Mouse (Mus musculus) cerebellum, postnatal 25 days (tissue): ENCODE data around the gene Efnb2.

Source experiments
- DNase-seq, 2 experiments: peaks; one replicate each; pipeline ENCODE4 v3.0.0; 2021; ENCODE audit warnings: mixed read lengths in 2 of 2

Efnb2 gene

DNA sequence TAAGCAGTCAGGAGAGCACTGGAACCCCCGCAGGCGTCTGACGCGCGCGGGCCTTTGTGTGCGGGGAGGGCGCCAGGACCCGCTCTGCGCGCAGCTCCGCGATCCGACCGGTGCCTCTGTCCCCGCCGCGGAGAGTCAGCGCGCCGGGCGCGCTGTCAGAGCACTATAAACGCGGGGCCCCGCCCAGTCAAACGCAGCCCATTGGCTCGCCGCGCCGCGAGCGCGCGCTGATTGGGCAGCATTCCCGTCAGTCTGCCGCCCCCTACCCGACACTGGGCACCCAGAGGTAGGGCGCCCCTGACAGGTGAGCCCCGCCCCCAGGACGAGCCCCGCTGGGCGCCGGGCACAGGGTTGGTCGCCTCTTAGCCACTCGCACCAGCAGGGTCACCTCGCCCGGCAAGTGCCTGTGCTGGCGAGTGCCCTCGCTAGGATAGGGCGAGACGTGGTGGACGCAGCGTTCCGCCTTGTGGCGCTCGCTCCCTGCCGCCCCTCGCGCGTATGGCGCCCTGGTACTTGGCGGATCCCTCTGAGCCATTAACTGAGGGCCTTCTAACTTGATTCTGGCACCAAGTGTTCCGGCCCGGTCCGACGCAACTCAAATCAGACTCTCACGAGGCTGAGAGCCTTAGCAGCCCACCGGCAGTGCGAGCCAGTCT lies at the start of gene Efnb2:
Efnb2 (minus strand) TSS at position 140 of the 656 bp plus-strand sequence.
- DNase-seq, result peak; percentile 94

DNA sequence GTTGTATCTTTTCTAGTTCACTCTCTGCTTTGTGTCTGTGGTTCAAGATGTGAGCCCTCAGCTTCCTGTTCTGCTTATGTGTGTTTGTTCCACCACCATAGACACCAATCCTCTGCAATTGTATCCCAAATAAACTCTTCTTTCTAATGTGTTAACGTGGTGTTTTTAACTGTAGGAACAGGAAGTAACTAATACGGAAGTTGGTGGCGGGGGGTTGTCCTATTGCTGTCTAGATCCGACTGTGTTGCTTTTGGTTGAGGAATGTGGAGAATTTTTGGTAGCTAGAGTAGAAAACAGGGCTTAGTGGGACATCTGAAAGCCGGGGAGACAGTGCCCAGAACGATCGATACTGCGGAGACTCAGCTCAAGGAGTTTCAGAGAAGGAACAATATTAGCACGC lies 43.8 kb upstream of the Efnb2 start:
- DNase-seq, result no peak

DNA sequence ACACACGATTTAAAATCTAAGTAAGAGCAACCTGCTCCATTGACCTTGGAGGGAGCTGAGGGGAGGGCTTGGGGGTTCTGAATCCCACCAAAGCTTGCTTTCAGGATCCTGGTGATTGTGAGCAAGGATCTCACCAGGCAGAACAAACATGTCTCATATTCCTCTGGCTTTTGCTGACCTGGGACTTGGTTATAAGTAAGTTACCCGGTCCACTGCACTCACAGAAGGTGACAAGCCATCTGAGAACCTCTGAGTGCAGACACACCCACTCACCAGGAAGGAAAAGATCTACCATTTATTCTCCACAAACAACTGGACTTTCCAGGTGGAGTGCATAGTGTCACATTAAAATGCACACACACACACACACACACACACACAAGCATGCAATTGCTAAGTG lies 42.6 kb upstream of the Efnb2 start:
- no peak for DNase-seq

DNA sequence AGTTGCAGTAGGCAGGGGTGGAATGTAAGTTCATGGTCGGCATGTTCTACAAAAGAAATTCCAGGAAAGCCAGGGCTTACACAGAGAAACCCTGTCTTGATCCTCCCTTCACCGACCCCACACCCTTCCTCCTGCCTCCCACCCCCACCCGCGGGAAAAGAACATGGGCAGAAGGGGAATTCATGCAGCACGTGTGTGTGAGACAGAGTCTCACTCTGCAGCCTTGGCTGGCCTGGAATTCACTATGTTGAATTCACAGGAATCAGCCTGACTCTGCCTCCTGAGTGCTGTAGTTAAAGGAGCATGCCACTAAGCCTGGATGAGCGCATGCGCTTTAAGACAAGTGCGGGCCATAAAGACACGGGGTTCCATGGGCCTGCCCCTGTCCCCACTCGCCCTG lies 39.8 kb upstream of the Efnb2 start:
- no peak for DNase-seq

DNA sequence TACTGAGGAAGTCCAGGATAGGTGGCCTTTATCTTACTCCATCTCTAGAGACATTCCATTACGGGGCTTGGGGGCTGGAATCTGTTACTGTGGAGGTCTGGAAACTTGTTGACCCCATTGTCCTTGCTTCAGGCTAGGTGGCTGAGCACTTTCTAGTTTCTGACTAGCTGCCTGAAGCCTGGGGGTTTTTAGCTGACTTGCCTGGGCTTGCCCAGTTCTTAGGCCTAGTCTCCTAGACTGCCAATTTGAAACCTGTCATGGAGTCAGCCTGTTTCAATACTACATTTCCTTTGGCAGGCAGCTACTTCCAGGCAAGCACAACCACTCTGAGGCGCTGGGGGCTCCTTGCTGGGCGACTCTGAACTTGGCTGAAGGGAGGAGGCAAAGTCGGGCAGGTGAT lies 39.2 kb upstream of the Efnb2 start:
- DNase-seq, result no peak

DNA sequence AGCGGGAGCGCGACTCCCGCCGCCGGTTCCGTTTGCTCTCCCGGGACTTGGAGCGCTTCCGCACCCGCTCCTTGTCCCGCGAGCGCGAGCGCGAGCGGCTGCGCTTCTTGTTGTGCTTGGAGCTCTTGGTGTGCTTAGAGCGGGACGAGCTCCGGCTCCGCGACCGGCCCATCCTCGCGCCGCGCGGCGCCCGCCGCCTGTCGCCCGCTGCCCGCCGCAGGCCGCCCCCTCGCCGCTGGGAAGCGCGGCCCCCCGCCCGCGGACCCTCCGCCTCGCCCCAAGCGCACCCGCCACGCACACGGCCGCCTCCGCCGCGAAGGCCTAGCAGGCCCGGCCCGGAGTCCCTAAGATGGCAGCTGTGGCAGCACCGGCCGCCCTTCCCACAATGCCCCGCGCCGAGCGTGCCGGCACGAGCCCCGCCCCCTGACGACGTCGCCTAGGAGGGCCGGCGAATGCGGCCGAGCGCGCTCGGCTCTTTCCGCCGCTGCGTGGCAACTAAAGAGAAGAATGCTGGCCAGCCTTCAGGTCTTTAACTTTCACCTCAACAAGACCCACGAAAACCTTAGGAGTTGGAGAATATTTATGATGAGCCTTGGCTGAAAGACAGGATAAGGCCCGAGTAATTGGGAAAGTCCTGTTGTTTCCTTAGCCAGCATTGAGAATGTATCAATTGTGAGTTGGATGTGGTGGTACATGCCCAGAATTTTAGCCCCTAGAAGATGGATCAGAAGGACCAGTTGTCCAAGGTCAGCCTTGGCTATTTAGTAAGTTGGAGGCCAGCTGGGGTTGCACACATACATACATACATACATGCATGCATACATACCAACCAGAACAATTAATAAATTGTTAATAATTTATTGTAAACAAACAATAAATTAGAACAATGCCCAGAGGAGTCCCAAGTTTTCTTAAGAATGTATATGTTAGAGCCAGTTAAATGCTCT lies 29.4 kb upstream of the Efnb2 start, which contains the start of gene Arglu1:
Arglu1 (minus strand) TSS at position 376 of the 947 bp plus-strand sequence.
- peak; percentile 98 to 100 for DNase-seq

DNA sequence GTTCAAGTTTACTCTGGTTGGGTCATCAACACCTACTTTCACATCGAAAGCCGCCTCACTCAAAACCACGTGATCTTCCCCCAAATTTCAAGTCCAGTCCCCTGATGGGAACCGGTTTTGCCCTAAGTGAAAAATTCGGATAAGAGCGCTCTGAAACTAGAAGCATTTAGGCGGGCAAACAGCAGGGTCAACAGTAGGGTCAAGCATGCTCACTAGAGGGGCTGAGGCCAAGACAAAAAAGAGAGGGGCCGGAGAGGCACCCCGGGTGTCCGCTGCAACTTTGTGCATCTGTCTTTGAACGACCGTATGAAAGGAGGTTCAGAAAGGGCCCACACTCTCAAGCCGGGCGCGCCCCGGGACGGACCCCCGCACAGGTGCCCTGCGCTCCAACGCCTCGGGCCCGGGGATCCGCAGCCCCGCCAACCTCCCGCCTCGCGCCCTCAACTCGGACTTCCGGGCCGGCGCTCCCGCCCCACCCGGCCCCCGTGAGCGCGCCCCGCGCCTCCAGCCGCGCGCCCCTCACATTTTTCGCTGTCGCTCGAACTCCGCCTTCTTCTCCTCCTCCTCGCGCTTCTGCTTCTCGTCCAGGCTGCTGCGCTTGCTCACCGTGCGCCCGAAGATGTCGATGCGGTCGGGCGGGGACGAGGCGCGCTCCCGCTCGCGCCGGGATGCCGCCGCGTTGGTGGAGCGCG lies 28.6 kb upstream of the Efnb2 start:
- DNase-seq, result peak in 1 of 2 experiments; percentile 76

DNA sequence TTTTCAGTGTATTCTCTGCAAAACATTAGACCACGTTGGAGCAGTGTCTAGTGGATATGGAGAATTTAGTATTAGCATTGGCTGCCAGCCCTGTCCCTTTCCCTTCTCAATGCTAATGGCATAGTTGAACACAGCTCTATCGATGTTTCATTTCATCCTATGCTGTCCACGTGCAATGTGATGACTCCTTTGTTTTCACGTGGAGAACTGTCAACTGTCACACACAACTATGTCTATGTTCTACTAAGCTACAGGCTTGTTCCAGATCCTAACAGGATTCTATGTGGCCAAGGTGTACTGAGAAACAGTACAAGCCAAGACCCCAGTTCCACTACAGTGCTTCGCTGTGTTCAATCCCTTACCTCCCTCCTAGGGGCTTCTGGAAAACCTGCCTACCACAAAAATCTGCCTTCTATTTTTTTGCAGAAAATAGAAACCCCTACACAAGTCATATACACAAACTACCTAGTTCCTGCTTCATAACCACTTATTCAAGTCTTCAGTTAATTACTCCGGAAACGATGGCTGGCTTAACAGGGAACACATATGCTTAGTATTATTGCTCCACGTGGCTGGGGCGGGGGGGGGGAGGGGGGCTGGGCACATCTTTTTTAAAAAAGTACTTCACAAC lies 27.9 kb upstream of the Efnb2 start:
- DNase-seq, result no peak

DNA sequence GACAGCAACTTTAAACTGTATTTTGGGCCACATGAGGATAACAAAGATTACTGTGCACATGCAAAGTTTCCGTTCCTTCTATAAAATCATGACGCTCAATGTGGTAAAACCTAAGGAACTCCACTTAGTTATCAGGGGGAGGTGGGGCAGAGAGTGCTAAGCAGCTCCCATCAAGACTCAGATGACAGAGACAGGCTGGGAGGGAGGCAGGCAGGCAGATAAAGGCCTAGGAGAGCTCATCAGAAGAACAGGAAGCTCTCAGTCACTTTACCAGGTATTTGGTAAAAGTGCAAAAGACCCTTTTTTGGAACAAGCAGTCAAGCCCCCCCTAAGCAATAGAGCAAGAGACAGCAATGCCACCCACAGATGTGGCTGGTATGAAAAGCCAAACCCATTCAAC lies 24.5 kb upstream of the Efnb2 start:
- no peak for DNase-seq

DNA sequence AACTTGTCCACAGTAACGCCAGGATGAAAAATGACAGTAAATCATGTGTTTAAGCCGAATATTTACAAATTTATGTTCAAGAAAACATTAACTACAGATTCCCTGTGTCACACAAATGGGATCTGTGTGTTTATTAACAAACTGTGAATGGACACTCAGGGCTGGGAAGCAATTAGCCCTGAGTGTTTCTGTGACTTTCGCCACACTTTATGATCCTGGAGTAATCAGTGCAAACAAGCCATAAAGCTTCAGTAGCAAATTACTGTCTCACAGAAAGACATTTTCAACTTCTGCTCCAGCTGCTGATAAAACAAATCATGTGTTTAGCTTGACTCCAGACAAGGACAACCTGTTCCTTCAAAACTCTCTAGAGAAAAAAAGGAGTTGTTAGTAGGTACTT lies 21.7 kb upstream of the Efnb2 start:
- no peak for DNase-seq

DNA sequence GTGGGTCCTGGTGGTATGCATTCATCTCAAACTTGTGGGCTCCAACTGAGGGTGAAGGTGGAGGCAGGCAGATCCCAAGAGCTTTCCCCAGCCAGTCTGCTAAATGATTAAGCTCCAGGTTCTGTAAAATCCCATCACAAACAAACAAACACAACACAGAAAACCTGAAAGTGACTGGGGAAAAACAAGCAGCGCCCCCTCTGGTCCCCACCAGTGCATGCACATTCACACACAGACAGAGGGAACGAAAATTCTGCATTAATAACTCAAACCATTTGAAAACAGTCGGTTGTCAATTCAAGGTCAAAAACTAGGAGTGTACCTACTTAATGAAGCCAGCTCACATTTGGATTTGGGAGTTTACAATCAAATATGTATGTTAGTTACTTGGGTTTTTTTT lies 17.2 kb upstream of the Efnb2 start:
- no peak for DNase-seq

DNA sequence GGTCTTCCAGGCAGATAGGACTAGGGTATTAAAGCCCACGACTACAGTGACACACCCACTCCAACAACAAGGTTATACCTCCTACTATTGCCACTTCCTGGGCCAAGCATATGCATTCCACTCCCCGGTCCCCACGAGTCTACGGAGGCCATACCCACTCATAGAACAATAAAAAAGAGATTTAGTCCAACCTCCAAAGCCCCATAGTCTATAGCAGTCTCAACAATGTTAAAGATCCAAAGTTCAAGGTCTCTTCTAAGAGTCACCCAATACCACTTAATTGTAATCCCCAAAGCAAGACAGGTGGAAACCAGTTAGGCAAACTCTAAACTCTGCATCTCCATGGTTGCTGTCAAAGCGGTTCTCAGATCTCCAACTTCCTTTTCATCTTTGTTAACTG lies 13.8 kb upstream of the Efnb2 start:
- DNase-seq, result no peak

DNA sequence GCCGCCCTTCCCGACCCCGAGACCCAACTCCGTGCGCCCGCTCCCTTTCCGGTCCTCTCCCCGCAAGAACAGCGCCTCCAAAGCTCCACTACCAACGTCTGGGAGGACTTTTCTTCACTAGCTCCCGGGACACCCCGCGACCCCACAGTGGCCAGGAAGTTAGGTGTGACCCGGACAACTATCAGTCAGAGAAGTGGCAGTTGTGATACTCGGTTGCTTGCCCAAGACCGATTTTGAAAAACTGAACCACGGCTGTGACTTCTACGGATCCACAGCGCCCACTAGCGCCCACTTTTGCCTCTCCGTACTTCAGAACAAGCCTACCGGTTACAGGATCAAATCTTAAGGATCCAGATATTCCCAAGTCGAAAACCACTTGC lies 707 bp upstream of the Efnb2 start:
- peak; percentile 93 to 95 for DNase-seq

DNA sequence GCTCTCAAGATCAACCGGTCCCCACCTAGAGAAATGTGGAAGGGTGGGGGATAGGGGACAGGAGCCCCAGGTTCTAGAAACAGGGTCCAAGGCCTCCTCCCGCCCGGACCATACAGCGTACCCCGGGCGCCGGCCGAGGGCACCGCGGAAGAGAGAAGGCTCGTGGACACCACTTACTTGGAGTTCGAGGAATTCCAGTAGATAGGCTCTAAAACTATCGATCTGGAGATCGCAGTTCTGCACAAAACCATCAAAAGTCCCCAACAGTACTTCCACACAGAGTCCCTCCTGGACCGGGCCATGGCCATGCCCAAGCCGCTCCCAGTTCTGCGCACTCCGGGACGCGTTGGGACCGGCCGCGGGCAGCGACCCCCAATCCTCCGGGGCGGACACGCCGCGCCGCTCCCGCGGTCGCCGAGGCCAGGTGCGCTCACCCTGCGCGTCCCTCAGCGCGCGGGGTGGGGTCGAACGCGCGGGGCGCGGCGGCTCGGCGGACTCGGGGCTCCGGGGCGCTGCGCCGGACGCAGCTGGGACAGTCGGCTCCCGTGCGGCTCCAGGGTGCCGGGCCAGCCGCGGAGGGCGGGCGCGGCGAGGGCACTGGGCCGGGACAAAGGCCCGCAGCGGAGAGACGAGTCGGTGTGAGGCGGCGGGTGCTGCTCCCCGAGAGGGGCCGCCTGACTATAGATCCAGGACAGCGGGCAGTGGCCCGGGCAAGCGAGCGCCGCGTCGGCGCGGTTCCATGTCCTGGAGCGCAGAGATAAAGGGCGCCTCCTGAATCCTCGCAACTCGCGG lies 539 bp downstream of the Efnb2 start:
- DNase-seq, result no peak

DNA sequence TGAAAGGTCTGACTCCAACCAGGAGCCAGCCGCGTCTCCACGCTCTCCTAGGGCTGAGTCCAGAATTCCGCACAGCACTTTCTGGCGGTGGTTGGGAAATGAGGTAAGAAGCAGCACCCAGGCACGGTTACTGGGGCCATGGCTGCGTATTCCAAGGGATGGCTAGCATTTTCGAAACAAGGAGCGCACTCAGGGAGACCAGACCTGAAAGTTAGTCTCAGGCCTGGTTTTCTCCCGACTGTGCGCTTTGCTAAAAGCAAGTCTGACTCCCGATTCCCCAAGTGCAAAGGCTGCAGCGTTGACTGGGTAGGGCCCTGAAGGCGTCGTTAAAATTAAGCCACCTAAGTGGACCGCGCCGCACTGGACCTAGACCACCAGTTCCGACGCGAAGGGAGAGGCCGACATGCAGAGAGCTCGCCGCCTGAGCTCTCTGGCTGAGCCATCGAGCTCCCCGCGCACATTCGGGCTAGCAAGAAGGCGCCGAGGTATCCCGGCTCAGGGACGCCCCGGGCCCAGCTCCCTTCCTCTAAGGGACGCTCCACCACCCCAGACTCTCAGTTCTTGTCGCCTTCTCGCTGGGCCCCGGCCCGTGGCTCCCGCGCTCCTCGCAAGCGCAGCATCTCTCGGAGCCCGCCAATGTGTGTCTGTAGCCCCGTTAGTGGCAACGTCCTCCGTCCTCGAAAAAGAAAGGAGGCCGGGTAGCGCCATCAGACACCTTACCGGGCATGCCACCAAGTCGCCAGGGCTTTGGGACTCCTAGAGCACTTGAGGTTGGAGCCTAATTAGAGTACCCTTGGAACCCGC lies 1.3 kb downstream of the Efnb2 start:
- DNase-seq, result peak; percentile 51

DNA sequence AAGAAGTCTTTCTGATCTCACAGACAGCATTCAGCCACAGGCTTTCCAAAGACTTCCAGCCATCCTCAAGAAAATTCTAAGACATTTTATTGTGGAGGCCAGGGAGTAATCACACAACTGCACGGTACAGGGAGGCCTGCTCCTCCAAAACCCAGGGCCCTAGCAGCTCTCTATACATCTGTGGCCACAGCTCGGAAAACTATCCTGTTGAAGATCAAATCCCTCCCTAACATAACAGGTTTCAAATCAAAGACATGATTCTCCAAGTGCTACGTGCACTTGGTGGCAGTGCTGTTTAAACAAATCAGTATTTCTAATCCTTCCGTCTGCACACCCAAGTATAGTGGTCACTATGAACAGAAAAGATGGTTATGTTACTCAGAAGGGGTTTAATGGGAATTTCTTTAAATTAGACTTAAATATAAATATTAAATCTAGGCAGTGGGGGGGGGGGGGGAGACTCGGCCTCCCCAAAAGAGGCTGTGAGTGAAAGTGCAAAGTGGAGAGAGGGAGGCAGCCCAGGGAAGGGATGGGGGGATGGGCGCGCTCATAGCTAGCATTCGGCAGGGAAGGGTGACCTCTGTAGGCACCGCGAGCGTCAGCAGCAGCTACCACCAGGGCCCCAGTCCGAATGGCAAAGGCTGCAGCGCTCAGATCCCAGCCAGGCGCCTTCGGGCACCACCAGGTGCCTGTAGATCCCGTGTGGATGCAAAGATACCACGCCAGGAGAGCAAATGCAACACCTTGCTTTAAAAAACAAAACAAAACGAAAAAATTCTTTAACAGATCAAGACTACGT lies 2.4 kb downstream of the Efnb2 start:
- DNase-seq, result peak; percentile 84 to 90

DNA sequence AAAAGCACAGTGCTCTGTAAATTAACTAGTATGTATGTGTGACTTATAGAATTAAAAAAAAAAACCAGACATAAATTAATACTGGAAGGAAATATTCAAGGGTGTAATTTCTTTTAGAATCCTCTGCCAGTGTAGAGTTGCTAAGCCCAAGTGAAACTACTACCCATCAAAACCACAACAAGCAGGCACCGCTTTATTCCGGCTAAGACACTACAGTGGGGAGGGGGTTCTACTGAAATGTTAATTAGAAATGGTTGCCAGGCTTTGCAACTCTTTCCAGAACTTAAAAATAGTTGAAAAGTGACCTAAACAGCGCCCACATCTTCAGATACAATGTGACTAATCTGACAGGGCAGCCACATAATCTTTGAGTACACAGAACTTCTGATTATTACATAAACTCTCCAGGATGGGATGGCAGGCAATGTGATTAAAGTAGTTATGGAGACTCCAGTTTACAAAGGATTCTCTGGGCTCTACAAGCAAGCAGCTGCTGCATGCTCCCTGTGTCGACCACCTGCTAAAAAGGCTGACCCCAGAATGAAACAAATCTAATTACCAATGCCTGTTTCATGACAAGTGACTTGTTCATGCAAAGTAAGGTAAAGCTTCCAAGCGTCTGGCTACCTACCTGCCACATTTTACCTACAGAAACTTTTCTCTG lies 3.2 kb downstream of the Efnb2 start:
- no peak for DNase-seq

DNA sequence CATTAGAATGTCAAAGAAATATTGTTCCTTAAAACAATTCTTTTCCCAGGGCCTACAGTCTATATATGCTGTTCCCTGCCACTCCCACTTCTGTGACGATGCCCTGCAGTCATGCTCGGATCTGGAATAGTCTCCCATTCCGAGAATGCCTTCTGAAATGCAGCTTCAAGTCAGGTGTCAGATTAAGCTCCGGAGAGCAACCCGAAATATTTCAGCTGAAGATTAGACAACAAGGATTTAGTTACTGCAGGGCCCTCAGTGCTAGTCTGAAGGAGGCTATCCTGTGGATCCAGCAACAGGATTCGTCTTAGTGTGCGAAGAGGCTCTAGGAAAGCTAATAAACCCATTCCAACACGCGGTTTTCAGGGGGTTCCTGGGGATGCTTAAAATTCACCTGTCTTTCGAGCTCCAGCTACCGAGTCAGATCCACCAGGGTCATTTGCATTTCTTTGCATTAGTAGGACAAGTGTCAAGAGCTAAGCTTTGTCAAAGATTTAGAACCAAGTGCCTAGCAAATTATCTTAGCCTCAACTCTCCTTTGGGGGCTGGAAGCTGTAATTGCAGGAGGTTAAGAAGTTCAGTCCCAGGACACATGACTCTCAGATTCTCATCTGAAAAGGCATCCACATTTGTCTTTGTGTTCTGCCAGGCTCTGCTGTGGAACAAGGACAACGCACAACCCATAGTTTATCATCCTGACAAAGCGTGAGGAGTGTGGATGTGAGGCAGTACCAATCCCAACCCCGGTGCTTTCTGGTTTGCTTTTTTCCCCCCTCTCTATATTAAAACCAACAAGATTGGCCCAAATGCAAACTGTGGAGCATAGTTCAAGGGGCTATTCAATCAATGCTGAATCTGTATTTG lies 4.2 kb downstream of the Efnb2 start:
- no peak for DNase-seq
